Mouse (Mus musculus): ENCODE measurements at regions not wholly inside any gene's neighbourhood (a gene's known extent, or its start where the extent isn't known, plus 50 kb on each side); places are given as distances from the start of the nearest gene placed in this dataset.

DNA sequence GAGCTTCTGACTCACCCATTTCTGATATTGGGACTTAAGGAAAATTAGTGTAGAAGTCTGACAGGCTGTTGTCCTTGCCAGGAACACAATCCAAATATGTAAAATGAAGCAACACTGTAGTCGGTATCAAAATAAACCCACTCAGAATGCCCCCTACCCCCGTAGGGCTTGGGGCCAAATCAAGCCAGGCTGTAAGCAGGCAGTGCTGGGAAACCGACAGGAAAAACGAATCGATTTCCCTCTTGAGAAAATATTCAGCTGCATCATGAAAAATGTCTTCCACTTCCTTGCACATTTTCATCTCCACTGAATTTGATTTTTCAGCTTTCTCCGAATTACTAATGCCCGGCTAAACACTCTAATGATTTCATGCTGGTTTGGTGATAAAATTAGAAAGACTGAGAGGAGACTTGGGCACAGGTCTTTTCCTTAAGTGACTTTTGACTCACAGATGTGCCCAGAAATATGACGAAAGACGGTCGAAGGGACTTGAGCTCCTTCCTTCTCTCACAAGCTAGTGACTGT is 485.7 kb downstream of the Fat4 start:
- no peak for DNase-seq (ENCODE audit: extremely low read depth, low read depth)

DNA sequence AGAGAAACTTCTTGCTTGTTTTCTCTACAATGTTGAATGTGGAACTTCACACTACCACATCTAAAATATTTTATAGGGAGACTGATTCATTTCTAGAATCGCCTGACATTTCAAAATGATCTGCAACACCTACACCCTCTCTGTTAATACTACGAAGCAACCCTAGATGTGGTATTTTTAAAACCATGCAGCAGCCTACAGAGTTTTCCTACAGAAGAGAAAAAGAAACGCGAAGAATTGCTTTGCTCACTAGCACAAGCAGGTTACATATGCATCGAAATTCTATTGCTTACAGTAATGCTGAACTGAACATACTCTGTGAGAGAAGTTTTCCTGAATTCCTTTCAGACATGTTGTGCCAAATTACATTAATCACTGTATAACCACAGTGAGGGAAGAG is 488.7 kb downstream of the Fat4 start:
- no peak for DNase-seq (ENCODE audit: extremely low read depth, low read depth)

DNA sequence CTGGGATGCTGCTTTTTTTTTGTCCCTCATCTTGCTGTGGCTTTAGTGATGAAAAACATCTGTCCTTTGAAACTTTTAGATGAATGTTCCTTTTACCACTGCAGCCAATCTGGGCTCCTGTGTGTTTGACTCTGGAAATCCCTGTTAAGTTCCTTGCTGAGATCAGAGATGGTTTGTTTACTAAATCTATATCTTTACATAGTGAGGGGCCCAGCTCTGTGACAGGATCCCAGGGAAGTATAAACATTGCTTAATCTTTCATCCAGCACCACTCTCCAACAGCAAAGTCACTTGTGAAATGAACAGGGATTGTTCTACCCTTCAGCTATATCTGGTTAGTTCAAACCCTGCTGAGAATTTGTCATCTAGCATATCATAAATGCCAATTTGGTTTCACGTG is 501.8 kb downstream of the Fat4 start:
- no peak for DNase-seq (ENCODE audit: extremely low read depth, low read depth)

DNA sequence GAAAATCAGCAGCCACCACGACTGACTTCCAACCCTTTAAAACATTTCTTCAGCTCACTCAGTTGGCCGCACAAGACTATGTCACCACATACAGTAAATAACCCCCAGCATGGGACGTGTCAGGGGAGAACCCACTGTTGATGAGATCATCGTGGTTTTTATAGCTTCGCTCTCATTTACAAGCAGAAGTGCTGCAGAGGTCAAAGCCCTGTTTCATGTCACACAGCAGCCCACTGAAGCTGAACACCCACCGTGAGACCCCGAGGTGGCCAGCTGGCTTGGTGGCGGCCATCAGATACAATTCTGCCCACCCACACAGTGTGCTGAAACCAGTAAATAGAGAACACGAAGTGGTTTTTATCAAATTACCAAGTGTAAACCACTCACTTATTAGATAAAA is 503.7 kb downstream of the Fat4 start:
- no peak for DNase-seq (ENCODE audit: extremely low read depth, low read depth)

DNA sequence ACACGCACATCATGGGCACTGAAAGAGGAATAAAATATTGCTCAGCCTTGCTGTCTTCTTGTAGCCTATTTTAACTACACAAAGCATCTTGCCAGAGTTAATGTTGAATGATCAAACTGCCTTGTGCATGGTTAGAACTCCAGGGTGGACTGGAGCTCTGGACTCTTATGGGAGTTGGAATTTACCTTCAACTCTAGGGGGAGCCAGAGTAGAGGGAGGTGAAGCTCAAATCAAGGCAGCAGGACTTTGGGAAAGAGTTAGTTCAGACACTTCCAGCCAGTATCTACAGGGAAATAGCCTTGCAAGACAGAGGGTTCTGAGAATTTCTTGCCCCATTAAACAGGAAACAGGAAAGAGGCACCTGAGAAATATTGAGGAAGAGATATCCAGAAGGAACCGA is 505.3 kb downstream of the Fat4 start:
- DNase-seq (ENCODE audit: extremely low read depth, low read depth) = no peak

DNA sequence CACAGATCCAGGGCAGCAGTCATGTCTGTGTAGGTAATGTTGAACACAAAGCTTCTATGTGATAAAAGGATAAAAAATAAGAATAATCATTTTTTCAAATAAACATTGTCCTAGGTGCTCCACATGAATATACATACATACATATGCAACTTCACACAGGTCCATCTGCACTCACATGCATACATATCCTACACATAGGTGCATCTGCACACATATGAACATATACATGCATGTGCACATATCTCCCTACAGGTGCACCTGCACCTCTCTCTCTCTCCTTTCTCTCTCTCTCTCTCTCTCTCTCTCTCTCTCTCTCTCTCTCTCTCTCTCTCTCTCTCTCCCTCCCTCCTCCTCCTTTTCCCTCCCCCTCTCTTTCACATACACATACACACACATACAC is 509.9 kb downstream of the Fat4 start:
- no peak for DNase-seq (ENCODE audit: extremely low read depth, low read depth)

DNA sequence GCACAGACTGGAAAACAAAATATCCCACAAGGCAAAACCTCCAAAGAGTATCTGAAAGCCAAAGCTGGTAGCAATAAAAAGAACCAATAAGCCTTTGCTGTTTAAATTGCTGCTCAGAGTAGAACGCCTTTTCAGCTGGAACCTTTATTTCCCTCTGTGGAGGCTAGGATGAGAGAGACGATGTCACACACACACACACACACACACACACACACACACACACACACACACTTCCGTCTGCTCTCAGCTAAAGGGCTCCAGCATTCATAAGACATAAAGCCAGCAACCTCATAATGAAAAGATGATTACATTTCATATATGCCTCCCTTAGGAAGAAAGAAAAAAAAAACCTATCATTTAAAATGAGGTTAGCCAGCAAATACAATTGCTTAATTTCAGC is 510.5 kb downstream of the Fat4 start:
- DNase-seq (ENCODE audit: extremely low read depth, low read depth) = no peak

DNA sequence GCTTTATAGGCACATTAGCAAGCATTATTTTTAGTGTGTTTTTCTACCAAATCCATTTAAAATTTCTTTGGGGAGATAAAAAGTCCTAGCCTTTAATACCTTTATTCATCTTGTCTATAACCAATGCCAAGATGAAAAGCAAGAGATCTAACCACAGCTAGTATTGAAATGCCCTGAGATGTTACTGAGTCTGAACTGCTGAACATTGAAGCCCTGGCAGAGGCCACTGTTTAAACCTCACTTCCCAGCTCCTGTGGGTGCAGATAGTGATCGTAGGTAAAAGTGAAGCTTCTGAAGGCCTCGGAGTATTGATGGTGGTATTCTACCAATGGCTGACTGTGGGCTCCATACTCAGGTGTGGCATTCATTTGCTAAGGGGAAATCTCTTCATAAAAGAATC is 510.9 kb downstream of the Fat4 start:
- DNase-seq (ENCODE audit: extremely low read depth, low read depth) = no peak

DNA sequence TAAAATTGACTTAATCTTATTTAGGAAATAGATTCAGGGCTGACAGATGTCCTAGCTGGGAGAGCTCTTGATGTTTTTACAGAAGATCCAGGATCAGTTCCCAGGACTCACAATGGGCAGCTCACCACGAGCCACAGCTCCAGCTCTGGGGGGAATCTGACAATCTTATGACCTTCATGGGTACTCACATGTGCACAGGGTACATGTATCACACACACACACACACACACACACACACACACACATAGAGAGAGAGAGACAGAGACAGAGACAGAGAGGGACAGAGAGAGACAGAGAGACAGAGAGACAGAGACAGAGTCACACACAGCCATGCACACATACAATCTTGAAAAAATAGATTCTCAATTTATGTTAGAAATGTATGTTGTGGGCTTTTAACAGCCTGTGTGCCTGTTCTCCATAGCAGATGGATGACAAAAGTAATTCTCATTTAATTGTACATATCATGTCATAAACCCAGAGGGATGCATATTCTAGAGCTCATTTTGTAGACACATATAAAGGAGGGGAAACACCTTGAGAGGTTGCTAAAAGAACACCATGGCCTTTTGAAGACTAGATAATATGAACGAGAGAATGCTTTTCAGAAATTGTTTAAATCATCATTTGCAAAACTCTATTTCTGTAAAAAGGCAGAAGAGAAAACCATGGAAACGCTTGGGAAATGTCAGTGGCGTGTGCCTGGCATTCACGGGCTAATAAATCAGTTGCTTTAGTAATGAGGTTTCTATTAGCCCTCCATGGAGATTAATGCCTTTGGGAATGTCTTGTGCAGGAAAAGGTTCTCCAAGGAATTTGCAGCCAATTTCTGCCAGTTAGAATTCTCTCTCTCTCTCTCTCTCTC is 538.3 kb downstream of the Fat4 start:
- no peak for DNase-seq (ENCODE audit: extremely low read depth, low read depth)

DNA sequence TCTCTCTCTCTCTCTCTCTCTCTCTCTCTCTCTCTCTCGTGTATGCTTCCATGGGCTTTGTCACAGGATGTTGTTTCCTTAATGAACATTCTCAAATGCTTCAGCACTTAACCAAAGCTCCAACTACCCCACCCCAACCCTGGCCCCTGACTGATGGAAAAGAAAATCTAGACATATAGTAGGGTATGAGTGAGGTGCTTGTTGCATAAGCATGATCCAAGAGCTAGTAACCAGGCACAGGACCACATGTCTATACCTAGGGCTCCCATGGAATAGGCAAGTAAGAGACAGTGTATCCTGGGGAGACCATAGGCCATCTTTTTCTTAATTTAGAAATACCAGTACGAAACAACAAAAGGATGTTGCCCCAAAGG is 538.9 kb downstream of the Fat4 start:
- DNase-seq (ENCODE audit: extremely low read depth, low read depth) = no peak

DNA sequence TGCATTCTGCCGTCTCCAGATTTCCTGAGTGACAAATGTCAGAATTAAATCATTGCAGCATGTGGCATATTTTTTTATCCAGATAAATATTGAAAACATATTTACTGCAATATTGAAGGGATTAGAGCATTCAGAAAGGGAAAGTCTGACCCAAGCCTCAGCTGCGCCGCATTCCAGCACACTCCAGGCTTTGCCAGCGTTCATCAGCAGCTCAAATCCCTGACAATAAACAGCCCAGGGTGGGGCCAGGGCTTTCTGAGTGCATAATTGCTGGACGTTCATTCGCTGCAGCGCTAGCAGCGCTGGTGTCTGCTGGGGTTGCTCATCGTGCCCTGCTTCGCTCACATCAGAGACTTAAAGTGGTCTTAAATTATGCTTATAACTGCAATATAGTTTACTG is 556.6 kb downstream of the Fat4 start:
- DNase-seq (ENCODE audit: extremely low read depth, low read depth) = no peak

DNA sequence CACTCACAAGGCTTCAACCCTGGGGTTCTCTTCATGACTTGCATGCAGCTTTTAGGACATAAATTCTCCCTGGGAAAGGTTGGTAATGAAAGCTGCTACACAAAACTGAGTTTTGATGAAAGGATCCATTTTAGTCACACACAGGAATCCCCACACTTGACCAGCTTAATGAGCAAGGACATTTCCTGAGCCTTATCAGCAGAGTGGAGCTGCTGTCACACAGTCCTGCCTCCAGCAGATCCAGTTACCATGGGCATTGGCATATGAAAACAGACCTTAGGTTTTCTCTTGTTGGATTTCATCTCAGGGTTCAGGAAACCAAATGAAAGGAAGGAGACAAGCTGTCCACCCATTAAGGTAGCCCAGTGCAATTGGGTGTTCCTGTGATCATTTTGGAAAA is 568.9 kb downstream of the Fat4 start:
- no peak for DNase-seq (ENCODE audit: extremely low read depth, low read depth)

DNA sequence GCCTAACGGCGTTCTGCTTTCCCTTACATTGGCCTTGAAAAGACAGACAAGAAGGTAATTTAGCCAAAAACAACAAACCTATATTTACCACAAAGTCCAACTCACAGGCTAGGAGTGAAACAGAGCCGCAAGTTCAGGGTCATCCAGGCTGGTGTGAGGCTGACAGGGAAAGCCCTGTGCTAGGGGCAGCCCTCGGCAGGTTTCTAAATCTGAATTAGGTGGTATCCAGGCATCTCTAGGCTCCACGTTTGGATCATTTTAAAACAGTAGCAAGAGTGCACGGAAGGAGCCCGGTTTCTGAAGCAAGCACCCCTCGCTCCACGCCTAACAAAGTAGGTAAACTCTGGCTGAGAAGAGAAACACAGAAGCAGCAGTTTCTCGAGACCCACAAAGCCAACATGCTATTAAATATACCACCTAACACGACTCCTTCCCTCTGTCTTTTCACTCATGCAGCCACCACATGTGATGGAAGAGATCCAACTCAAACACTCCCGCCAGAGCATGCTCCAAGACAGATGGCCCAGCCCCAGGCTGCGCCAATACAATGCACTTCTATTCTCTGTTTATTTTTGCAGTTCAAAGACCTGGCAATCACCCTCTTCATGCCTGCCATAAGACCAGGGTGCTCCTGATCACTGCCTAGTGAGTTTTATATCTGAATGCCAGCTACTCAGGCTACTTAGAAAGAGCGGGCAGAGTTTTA is 573.6 kb downstream of the Fat4 start:
- DNase-seq (ENCODE audit: extremely low read depth, low read depth) = no peak

DNA sequence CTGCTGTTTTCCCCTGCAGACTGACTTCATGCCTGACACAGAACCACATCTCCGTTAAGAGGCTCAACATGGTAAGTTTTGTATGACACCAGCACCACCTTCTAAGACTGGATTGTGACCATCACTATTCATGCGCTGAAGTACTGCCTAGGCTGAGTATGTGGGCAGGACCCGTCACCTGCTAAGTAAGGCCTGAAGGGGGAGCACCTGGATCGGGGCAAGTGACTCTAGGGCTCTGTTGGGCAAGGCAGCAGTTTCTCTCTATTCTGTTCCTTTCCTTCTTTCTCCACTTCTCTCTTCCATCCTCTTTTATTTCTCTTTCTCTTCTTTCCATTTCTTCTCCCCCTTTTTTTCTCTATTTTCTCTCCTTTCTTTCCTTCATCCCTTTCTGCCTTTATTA is 574.8 kb downstream of the Fat4 start:
- DNase-seq (ENCODE audit: extremely low read depth, low read depth) = no peak

DNA sequence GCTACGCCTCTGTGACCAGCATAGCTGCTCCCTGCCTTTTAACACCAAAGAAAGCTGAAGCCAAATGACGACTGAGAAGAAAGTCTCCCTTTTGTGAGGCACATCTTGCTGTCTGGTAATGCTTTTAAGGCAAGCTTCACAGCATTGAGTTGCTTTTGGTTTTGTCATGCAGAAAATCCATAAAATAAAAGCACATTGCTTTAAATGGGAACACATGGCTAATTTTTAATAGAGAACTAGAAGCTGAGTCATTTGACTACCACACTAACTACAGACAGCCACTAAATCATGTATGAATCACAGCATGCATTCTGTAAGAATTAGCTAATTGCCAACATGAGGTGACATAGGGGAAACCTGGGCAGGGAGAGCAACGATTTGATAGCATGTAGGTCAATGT is 579.1 kb downstream of the Fat4 start:
- DNase-seq (ENCODE audit: extremely low read depth, low read depth) = no peak

DNA sequence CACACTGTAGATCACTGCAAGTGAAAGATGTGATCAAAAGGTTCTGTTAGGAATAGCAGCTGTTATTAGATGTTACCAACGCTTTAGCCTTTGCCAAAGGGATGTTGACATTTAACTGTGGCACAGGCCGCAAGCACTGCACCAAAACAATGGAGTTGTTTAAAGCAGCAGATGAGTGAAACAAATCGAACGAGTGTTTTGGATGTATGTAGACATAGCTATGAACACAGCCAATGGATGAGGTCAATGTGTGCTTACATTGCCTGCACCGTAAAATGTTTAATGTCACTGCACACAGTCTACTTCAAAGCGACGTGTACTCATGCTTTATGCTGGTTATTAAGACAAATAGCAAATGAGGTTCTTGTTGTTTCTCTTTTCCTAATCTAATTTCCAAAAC is 602.7 kb downstream of the Fat4 start:
- DNase-seq (ENCODE audit: extremely low read depth, low read depth) = no peak

DNA sequence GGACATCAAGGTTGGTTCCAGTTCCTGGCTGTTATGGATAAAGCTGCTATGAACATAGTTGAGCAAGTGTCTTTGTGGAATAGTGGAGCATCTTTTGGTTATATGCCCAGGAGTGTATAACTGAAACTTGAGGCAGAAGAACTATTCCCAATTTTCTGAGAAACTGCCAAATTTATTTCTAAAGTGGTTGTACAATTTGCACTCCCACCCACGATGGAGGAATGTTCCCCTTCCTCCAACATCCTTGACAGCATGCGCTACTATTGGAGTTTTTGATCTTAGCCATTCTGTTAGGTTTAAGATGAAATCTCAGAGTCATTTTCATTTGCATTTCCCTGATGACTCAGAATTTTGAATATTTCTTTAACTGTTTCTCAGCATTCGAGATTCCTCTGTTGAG is 607.6 kb downstream of the Fat4 start:
- DNase-seq (ENCODE audit: extremely low read depth, low read depth) = no peak

DNA sequence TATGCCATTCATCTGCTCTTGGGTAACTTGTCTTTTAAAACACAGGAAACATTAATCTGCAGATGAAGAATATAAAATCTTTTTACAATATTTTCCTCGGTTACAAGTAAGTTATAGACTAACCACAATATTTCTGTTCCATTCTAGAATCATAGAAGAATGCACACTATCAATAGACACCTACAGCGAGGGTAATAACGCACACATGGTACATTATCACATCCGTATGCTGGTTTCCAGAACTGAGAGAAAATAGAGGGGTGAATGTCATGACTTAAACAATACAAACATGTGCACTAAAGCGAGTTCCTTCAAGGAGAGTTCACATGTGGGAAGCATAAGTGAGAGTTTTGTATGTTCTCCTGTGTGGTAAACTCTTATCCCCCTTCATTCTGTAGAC is 641.3 kb downstream of the Fat4 start:
- DNase-seq (ENCODE audit: extremely low read depth, low read depth) = no peak

DNA sequence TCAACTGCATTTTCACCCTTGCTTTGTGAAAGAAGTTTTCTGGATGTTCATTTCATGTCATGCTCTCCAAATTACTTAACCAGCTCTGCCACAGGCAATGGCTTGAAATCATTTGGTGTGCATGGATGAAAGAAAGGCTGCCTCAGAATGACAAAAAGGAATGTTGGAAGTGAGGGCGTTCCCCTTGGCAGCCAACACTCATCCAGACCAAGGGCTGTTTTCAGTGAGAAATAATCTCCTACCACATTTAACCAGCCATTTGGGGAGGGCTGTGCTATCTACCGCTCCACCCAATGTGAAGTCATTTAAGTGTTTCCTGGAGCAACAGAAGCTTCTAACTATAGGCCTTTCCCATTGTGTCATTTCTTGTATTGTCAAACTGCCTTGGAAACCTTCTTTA is 650.8 kb downstream of the Fat4 start:
- no peak for DNase-seq (ENCODE audit: extremely low read depth, low read depth)

DNA sequence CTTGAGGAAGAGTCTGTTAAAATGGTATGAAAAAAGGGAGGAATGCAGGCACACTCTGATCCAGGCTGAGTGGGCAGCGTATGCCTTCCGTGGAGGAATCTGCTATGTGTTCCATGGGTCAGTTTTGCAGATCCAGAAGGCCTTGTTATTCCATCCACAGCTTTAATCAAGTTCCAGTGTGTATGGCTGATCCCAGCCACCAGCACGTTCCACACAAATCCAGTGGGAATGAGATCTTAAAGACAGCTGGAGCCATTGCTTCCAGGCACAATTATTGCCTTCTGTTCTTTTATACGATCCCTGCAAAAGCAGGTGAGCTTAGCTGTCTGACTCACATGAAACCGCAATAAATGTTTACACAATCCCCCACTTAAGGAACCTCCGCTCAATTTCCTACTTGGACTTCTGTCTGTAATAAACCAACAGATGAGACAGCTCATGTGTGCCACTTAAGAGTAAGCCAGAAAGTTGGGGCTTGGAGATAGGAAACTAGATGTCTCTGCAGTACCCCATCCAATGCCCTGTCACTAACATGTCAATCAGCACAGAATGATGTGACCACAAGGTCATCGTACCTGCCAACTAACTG is 653.9 kb downstream of the Fat4 start:
- DNase-seq (ENCODE audit: extremely low read depth, low read depth) = no peak

DNA sequence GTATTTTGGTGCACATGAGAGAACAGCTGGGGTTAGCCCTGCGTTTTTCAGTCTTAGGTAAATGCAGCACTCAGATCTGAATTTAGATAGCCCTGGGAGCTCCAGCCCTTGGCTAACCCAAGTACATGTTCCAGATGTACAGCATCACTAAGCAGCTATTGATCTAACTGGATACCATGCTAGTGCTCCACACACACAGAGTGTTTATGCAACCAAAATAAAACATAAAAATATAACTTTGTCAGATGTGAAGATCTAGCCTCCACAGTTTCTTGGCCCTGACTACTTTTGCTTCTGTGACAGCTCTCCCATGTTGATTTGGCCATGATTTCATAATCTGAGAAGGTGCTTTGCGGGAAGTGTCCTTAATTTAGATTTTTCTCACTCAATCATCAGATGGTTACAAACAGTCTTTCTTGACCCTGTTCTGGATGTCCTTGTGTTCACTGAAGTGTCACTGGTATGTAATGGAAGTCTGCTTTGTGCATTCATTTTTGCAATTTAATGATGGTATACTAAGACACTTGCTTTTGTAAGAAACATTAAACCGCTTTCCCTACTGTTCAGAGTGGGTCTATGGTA is 672.8 kb downstream of the Fat4 start:
- no peak for DNase-seq (ENCODE audit: extremely low read depth, low read depth)

DNA sequence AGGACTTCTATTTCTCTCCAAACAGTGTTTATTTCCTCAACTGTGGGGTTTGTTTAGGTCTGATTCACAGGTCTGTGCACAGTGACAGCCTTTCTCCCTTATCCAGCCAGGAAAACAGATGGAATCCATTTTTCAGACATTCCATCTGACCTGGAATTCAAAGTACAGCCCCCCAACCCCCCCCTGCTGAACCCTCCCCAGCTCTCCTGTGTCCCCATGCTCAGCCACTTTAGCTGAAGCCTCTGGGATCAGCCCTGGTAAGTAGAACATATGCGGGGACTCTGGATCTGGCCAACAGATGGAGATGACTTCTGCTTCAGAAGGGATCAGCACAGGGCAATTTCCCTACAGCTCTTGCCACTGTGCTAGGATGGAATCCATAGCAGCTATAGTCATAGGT is 674.2 kb downstream of the Fat4 start:
- DNase-seq (ENCODE audit: extremely low read depth, low read depth) = no peak

All from MEL-GATA-1-ER (cell line).